Mouse (Mus musculus) heart, postnatal 0 days (tissue): ENCODE results near the gene March7. TPM values are rescaled to one million over a fixed set of nuclear protein-coding genes. Genes with fewer than 3 reads are reported as not detected.
A peak's percentile ranks its signal among the peaks of the same experiment; 100 is the strongest.

ENCODE experiments used
- ATAC-seq: fragments of 200-750 bp; cut with Nextera tagmentation; 2 replicates; pipeline ENCODE4 v1.8.0; 2017; ENCODE audit warnings: low read depth, moderate number of reproducible peaks, moderate library complexity; ENCODE audit not compliant: insufficient read depth
- DNase-seq: peaks from one replicate; pipeline ENCODE4 v3.0.0-alpha.2; 2016; ENCODE audit warnings: low spot score
- H3K27ac ChIP-seq: fragments of 300-500 bp; sonication (generic); 2 replicates; pipeline ENCODE4 v1.5.1; 2014; ENCODE audit warnings: low read depth, mild to moderate bottlenecking
- H3K27me3 ChIP-seq: fragments of 300-500 bp; sonication (generic); 2 replicates; pipeline ENCODE4 v1.6.1; 2014; ENCODE audit warnings: low read length, mixed read lengths; ENCODE audit not compliant: control insufficient read depth, insufficient read depth
- H3K36me3 ChIP-seq: fragments of 300-500 bp; sonication (generic); replicated peaks from 2 replicates; pipeline ENCODE4 v1.6.1; 2014; ENCODE audit warnings: low read length, mixed read lengths; ENCODE audit not compliant: control insufficient read depth, insufficient read depth
- H3K4me1 ChIP-seq: fragments of 300-500 bp; sonication (generic); 2 replicates; pipeline ENCODE4 v1.6.1; 2014; ENCODE audit warnings: antibody characterized with exemption; ENCODE audit not compliant: control insufficient read depth, insufficient read depth
- H3K4me2 ChIP-seq: fragments of 300-500 bp; sonication (generic); 2 replicates; pipeline ENCODE4 v1.6.1; 2014; ENCODE audit warnings: low read depth, mild to moderate bottlenecking, low read length, moderate library complexity
- H3K4me3 ChIP-seq: fragments of 300-500 bp; sonication (generic); 2 replicates; pipeline ENCODE4 v1.5.1; 2014; ENCODE audit warnings: low read depth, low read length
- H3K9ac ChIP-seq: fragments of 300-500 bp; sonication (generic); replicated peaks from 2 replicates; pipeline ENCODE4 v1.6.1; 2014; ENCODE audit warnings: low read depth, low read length, mixed read lengths
- H3K9me3 ChIP-seq: fragments of 300-500 bp; sonication (generic); replicated peaks from 2 replicates; pipeline ENCODE4 v1.6.1; 2016; ENCODE audit warnings: low read length; ENCODE audit not compliant: control insufficient read depth
- CTCF ChIP-seq: IDR thresholded peaks from 2 replicates; pipeline ENCODE4 v1.5.1; 2016; ENCODE audit warnings: antibody characterized with exemption, control low read depth, low read depth
- EP300 ChIP-seq: IDR thresholded peaks from 2 replicates; pipeline ENCODE4 v1.6.1; 2016; ENCODE audit warnings: antibody characterized with exemption, low read depth
- WGBS: fragments of 180-500 bp; shearing (Covaris S2); extraction: QIAGEN DNeasy Blood & Tissue Kit; methylation state at CpG from one replicate; pipeline ENCODE4 v1.1.7; 2014; 5-methylcytosine and 5-hydroxymethylcytosine counted together
- polyA plus RNA-seq: library from polyadenylated mRNA; unstranded; fragments of >200 nt; fragmentation: Nextera tagmentation; extraction: Ambion mirVana; gene quantifications from 2 replicates; pipeline ENCODE4 v1.2.1, GENCODE M21; 2015
- total RNA-seq: library from RNA; depleted of rRNA; stranded (reverse); fragments of >200 nt; gene quantifications from 2 replicates; pipeline ENCODE4 v1.2.3, GENCODE M21; 2014; ENCODE audit warnings: low replicate concordance

The March7 gene
- total and polyA plus RNA-seq, 2 experiments from 2014 or later, result 43.5 to 61.5 TPM

- no peak for TF ChIP-seq EP300
- TF ChIP-seq CTCF, result peak; percentile 25; the same call in 1 of the 2 replicates
- DNase-seq (no peak), ATAC-seq (no peak)
- Histone ChIP-seq H3K4me2 (no peak overlapping the region), H3K9ac (no peak overlapping the region), H3K4me1 (no peaks in the 10 kb centered on the region), H3K27me3 (no peaks in the 10 kb centered on the region), H3K4me3 (no peak overlapping the region), H3K36me3 (no peaks in the 10 kb centered on the region), H3K27ac (no peak overlapping the region), H3K9me3 (no peaks in the 10 kb centered on the region)
- 48% methylated on average over 2 of the region's 2 CpGs for WGBS
Observed at GRCm38 (mm10) chr2:60181696-60182095, 28.0 kb upstream of the March7 start.

GRCm38 (mm10) chr2:60196841-60197240, 12.8 kb upstream of the March7 start:
- H3K4me3 ChIP-seq, result no peak overlapping the region
- H3K9me3 ChIP-seq, result no peaks in the 10 kb centered on the region
- DNase-seq (no peak), ATAC-seq (no peak)
- no peak overlapping the region for H3K4me2 ChIP-seq
- no peaks in the 10 kb centered on the region for H3K4me1 ChIP-seq
- no peaks in the 10 kb centered on the region for H3K27me3 ChIP-seq
- H3K27ac ChIP-seq, result no peak overlapping the region
- TF ChIP-seq EP300, result no peak
- TF ChIP-seq CTCF, result no peak
- H3K36me3 ChIP-seq, result no peaks in the 10 kb centered on the region
- no peak overlapping the region for H3K9ac ChIP-seq
- WGBS, result 63% methylated on average over 1 of the region's 1 CpGs

DNA sequence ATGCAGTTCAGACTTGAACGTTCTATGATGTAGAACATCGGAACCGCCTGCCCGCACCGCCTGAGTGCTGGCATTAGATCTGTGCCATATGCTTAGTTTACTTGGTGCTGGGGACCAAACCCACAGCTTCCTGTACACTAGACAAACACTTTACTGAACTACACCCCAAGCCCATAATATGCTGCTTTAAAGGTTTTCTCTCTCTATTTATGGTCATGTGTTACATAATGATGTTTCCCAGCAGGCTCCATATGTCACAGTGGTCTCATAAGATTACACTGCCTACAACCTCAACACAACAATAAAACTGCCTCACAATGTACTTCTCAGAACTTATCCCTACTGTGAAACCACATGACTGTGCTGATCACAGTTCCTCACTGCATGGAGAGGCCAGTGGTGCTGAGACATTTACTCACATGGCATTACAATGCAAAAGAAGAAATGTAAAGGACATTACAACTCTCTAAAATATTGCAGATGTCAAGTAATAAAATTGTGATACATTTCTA, 9.6 kb upstream of the March7 start:
- WGBS, result 97% methylated on average over 5 of the region's 5 CpGs
- no peak overlapping the region for H3K9ac ChIP-seq
- ATAC-seq (no peak), DNase-seq (no peak)
- H3K27me3 ChIP-seq, result no peaks in the 10 kb centered on the region
- no peak overlapping the region for H3K4me3 ChIP-seq
- no peak for TF ChIP-seq CTCF
- no peak for TF ChIP-seq EP300
- no peak overlapping the region for H3K27ac ChIP-seq
- H3K36me3 ChIP-seq, result peaks cover 7% of the 10 kb centered on the region; the same call in 1 of the 2 replicates
- H3K4me1 ChIP-seq, result no peaks in the 10 kb centered on the region
- no peak overlapping the region for H3K4me2 ChIP-seq
- H3K9me3 ChIP-seq, result no peaks in the 10 kb centered on the region

GRCm38 (mm10) chr2:60200667-60201066, 9.0 kb upstream of the March7 start:
- peaks cover 13% of the 10 kb centered on the region; the same call in 1 of the 2 replicates for H3K36me3 ChIP-seq
- no peak overlapping the region for H3K4me3 ChIP-seq
- ATAC-seq, result no peak
- H3K9me3 ChIP-seq, result no peaks in the 10 kb centered on the region
- no peak overlapping the region for H3K4me2 ChIP-seq
- no peak overlapping the region for H3K9ac ChIP-seq
- no peaks in the 10 kb centered on the region for H3K27me3 ChIP-seq
- H3K27ac ChIP-seq, result no peak overlapping the region
- H3K4me1 ChIP-seq, result no peaks in the 10 kb centered on the region
- TF ChIP-seq EP300, result no peak
- TF ChIP-seq CTCF, result peak; percentile 69
- DNase-seq, result no peak
- WGBS, result 62% methylated on average over 8 of the region's 8 CpGs

GRCm38 (mm10) chr2:60202900-60203530, 6.7 kb upstream of the March7 start:
- Histone ChIP-seq H3K36me3 (peaks cover 19% of the 10 kb centered on the region), H3K27me3 (no peaks in the 10 kb centered on the region), H3K27ac (no peak overlapping the region), H3K4me1 (peaks cover 4% of the 10 kb centered on the region; the same call in 1 of the 2 replicates), H3K9me3 (no peaks in the 10 kb centered on the region), H3K4me2 (no peak overlapping the region), H3K4me3 (no peak overlapping the region), H3K9ac (no peak overlapping the region)
- no peak for DNase-seq
- WGBS, result 80% methylated on average over 8 of the region's 8 CpGs
- ATAC-seq, result no peak
- TF ChIP-seq CTCF (no peak), EP300 (no peak)

DNA sequence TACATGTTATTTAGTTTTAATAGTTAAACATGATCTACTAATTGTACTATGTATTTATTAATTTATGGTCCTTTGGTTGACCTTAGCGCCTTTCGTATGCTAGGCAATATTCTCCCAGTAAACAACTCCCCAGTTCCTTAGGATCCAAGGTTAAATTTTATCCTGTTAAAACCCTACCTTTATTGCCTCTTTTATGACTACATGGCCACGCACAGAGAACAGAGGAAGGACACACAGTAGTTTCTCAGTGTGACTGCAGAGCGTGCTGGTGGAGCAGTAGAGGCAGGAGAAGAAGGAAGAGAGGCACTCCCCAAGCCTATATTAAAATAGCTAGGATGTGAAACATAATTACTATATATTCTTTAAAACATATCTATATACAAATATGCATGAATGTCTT, 6.0 kb upstream of the March7 start:
- no peak overlapping the region for H3K4me2 ChIP-seq
- H3K27me3 ChIP-seq, result no peaks in the 10 kb centered on the region
- no peak overlapping the region for H3K27ac ChIP-seq
- peaks cover 19% of the 10 kb centered on the region for H3K36me3 ChIP-seq
- H3K9me3 ChIP-seq, result no peaks in the 10 kb centered on the region
- peaks cover 7% of the 10 kb centered on the region; the same call in 1 of the 2 replicates for H3K4me1 ChIP-seq
- H3K4me3 ChIP-seq, result no peak overlapping the region
- DNase-seq (no peak), ATAC-seq (no peak)
- TF ChIP-seq EP300, result no peak
- no peak for TF ChIP-seq CTCF
- WGBS, result 95% methylated on average over 4 of the region's 4 CpGs
- no peak overlapping the region for H3K9ac ChIP-seq
